Mouse (Mus musculus) heart, postnatal 36 days (tissue): ENCODE measurements around the gene Cep85l. TPM values are rescaled to one million over a fixed set of nuclear protein-coding genes. Genes with fewer than 3 reads are reported as not detected.

Experiments
- DNase-seq, 2 experiments: peaks; one replicate each; pipeline ENCODE4 v3.0.0; 2021 to 2022
- intact Hi-C: fragments of 180-260 bp; cut with DNase I; formaldehyde crosslinking; loops from one replicate; pipeline ENCODE4 v1.15.1; 2025
- total RNA-seq, 2 experiments: library from RNA; stranded (reverse); gene quantifications; 2 replicates each; pipeline ENCODE4 v1.2.3; 2021

Gene Cep85l
- total RNA-seq, 2 experiments from 2014 or later: 15.4 to 17.5 TPM

DNA sequence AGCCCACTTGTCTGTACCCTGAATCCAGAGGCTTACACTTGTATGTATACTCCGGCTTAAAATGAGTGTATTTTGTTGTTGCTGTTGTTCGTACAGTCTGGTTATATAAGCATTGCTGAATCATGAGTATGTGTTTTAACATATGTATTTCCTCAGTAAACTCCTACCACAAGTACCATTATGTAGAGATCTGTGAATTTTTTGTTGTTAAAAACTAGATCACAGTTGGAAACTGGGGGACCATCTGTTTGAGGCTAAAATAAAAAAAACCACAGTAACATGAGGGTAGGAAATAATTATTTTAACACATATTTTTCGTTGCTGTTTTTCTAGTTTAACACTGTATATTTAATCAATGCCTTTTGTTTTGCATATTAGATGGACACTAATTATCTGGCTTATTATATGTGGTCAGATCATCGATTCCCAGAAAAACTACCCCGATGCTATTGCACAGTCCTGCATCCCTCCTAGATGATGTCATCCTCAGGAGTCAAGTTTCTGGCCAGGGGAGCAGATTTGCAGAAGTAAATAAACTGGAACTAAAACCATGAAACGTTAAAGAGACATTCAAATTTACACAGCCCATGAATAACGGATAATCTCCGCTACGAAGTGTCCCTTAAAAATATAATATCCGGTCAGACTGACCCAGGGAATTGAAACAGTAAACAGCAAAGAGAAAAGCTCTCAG is 18.2 kb upstream of the Cep85l start:
- intact Hi-C loops: loop anchor here (1.0 to 5.0 kb wide), 4 partner anchors 17 to 111 kb away; no protein-coding TSS in a partner anchor
- no peak for DNase-seq

DNA sequence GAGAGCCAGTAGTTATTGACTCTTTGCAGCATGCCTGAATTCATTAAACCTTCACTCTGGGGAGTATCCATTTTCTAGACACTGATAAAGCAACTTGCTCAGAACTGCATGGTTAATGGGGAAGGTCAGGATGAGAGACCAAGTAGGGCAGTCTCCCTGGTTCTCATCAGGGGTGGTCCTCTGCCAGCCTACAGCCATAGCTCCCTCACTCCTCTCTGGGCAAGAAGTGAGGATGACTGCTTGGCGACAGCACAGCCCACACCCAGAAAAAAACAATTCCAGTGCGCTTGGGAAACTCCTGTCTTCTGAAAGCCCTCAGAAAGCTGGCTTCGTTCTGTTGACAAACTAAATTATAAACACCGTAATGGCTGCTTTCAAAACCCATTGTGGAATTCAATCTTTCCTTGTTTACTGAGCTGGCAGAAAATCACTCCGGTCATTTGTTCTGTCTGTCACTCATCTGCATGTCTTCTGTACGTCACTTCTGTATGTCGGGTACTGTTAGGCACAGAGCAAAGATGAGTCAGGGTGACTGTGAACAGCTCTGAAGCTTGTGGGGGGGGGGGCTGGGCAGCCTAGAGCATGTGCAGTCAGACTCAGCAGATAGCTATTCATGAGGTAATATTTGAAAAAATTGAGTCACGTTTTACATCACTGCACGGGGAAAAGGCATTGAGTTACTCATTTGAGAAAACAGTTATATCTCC is 15.3 kb upstream of the Cep85l start:
- no peak for DNase-seq
- intact Hi-C loops: loop anchor here (5.0 kb wide), 1 partner anchor 42 kb away; no protein-coding TSS in a partner anchor

- intact Hi-C loops: no loop called here
- DNase-seq: no peak
Measured at GRCm38 (mm10) chr10:53388227-53388920, 8.6 kb upstream of the Cep85l start.

DNA sequence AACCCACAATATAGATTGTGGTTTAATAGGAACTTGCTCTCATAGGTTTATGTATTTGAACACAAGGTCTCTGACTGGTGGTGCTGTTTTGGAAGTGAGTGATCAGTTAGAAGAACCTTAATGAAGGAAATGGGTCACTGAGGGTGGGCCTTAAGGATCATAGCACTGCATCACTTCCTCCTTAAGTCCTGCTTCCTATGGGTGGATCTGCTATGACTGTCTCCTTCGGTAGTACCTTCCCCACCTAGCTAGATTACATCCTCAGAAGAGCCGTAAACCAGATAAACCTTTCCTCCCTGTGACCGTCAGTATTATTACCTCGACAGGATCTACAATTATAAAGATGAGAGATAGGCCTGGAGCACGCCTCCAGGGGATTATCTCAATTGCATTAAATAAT is 5.7 kb upstream of the Cep85l start:
- intact Hi-C loops: no loop called here
- no peak for DNase-seq

- no peak for DNase-seq
- intact Hi-C loops: no loop called here
Measured at GRCm38 (mm10) chr10:53384896-53385295, 5.1 kb upstream of the Cep85l start.

DNA sequence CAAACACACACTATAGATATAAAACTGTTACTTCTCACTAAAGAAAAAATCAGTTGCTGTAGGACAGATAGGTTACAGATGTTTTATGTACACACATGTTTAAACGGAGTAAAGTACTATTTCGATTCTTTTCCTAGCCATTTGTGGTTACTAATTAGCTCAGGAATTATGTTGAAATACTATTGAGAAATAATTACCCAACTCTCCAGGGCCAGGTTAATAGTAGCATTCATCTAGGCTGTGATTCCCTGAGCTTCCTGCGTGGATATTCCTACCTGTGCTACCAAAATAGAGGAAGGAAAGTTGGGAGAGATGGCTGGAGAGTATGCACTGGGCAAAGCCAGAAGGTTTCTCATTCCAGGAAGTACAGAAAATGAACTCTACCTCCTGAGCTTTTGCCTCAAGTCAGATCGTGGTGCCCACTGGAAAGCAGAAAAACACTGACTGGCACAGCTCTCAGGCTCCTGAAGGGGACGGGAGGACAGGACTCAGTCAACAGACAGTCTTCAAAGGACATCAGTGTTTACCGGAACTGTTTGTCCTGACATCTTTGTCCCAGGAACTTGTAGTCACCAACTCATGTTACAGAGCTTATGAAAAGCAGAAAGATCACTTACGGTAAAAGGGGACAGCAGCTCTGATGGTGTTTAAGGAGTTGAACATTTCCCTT is 3.1 kb upstream of the Cep85l start:
- intact Hi-C loops: no loop called here
- no peak for DNase-seq

DNA sequence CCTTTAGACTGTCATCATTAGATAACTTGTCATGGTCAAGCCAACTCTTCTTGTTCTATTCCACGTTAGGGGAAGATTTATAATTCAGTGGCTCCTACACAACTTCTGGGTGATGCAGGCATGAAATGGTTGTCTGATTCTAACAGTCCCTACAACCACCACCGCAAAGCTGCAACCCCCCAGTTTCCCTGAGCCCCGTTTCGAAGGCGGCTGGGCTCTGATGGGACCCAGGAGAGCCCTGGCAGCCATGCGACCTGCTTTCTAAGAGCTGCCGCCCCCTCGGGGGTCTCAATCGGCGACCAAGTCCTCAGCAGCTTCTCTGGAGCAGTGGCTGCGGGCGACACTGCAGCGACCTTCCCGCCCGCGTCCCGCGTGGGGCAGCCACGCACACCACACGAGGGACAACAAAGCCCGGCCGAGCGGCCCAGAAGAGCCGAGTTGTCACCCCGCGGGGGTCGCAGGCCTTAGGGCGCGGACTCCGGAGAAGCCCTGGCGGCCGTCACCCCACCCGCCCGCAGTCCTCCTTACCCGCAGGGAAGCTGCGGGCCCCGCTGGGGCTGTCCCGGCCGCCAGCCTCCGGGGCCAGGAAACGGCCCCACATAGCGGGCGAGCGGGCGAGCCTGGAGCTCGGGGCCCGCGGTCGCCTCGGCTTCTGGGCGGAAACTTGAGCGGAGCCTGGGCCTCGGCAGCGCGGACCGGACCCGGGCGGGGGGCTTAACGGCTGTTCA is 602 bp downstream of the Cep85l start:
- intact Hi-C loops: loop anchor here (2.0 kb wide), 3 partner anchors 30 to 86 kb away; no protein-coding TSS in a partner anchor
- DNase-seq: peak in 1 of 2 experiments; percentile 52

DNA sequence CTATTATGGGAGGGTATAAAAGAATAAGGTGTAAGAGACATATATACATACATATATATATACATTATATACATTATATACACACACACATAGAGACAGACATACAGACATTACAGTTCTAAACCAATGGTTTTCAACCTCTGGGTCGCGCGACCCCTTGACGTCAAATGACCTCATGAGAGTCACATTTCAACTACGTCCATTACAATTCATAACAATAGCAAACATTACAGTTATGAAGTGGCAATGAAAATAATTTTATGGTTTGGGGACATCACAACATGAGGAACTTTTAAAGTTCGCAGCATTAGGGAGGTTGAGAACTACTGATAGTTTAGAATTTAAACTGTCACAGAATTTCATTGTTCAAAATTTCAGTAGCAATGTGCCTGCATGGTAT is 1.5 kb downstream of the Cep85l start:
- DNase-seq: no peak
- intact Hi-C loops: loop anchor here (2.0 kb wide), 3 partner anchors 29 to 87 kb away; no protein-coding TSS in a partner anchor

DNA sequence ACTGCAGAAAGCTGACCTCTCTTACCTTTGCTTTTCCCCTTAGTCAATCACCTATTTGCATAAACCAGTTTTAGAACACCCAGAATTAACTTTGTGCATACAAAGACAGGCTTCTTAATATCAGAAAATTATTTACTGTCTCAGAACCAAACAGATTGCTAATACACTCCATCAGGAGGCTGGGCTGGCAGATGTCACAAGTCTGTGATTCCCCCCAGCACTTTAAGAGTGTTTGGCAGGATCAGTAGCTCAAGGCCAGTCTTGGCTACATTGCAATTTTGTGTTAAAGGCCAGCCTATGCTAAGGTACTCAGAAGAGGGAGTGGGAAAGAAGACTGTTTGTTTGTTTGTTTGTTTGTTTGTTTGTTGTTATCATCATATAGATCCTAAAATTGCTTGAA is 2.7 kb downstream of the Cep85l start:
- intact Hi-C loops: no loop called here
- DNase-seq: no peak

DNA sequence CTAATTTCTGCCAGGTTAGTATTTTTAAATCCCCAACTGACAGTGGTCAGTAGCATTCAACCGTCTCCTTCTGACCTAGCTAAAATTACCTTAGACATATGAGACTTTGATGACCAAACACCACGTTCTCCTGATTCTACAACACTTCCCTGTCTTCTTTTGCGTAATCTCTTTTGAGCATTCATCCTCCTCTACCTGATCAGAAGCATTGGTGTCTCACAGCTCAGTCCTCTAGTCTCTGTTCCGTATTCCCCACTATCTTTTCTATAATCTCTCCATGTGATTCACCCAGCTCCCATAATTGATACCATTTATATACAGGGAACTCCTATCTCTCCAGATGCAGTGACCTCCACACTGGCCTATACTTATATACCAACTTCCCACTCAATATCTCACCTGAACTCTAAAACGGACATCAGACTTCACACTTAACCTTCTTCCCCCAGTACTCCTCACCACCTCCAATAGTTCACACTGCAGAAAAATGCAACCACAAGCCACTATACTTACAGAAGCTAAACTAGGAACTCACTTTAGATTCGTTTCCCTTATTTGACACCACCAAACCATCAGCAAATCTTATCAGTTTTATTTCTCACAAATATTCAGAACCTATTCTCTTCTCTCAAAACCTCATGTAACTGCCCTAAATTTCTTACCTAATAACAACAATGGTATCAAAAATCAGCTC is 5.7 kb downstream of the Cep85l start:
- intact Hi-C loops: no loop called here
- no peak for DNase-seq

- no peak for DNase-seq
- intact Hi-C loops: no loop called here
Measured at GRCm38 (mm10) chr10:53367265-53367664, 12.5 kb downstream of the Cep85l start.

DNA sequence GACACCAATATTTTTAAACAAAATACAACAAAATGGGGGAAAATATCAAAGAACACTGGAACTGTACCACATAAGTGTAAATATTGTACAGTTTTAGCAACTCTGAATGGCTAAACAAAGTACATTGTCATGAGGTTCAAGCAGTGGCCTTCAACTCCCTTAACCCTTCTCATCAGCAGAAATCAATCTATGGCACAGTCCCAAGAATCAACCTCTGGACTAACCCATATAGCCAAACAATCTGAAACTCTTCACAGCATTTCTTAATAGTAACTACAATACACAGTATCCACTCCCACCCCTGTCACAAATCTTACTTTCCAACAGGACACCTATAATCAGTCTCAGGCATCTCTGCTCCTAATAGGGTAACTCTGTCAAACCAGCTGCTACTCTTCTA is 15.4 kb downstream of the Cep85l start:
- DNase-seq: no peak
- intact Hi-C loops: no loop called here

DNA sequence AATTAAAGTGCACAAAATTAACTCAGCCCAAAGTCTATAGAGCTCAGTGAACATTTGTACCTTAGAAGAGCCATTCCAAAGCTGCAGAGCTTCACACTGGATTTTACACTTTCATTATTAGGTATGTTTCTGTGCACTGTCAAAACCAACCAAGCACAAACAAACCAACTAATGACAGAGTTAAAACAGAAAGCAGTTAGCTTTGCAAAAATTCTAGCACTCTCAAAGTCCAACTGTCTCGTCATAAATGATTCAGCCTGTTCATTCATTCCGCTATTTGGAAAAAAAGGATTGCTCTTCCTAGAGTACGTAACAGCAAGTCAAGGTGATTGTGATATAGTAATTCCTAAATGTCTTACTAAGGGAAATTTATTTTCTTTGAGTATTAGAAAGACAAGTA is 20.7 kb downstream of the Cep85l start:
- DNase-seq: no peak
- intact Hi-C loops: no loop called here

DNA sequence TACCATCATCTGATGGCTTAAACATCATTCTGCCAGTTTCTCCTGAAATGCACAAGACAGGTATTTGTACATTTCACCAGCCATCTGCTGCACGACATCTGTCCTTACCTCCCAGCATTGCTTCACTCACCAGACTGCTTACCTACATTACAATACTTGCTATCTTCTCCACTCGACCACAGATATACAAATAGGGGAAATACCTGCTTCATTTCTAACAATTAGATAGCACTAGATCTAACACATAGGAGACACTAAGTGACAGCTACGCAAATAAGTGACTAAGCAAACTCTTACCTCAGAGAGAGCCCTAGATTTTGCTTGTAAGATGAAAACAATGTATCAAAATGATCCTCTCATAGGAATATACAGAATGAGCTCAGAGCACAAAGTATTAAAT is 26.1 kb downstream of the Cep85l start:
- intact Hi-C loops: no loop called here

GRCm38 (mm10) chr10:53349254-53349653 is 30.5 kb downstream of the Cep85l start:
- intact Hi-C loops: loop anchor here (2.0 kb wide), 2 partner anchors 30 to 86 kb away; partner anchors contain the start of gene Cep85l

More for the DNA sequence above, 26.1 kb downstream of the Cep85l start:
- DNase-seq: no peak

DNA sequence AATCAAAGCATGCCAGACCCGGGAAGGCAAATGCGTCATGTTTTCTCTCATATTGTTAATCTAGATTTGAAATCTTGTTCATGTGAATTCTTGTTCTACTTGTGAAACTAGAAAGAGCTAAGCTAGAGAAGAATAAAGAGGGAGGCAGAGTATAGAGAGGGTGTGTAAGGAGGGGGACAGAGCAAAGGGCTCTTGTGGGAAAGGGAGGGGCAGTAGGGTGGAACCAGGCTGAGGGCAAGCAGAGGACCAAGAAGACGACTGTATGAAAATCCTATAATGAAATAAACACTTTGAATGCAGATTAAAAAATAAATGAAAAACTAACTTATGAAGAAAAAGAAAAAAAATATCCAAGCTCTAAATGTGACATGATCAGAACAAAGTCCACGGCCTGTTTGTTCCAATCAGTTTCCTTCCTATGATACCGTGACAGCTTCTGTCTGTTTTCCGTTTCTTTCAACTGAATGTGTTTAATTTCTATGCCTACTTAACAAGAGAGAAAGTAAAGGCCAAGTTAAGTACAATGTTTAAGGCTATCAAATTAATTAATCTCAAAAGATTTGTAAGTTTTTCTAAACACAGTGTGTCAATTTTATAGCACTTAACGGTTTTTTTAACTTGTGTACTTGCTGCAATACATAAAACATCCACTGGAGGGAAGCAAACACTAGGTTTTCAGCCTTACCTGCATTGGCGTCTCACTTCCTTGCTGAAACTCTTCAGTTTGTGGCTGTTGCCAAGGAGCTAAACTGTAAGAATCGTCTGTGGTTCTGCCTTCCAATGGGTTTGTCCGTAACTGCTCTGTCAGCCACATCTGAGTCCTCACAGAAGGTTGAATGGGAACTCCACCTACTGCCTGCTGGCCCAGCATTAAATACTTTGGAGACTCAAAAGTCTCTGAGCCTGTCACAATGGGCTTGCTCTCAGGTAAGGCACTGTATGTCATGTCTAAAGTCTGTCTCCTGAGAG is 31.7 kb downstream of the Cep85l start:
- DNase-seq: peak in 1 of 2 experiments; percentile 52
- intact Hi-C loops: loop anchor here (1.0 to 2.0 kb wide), 4 partner anchors 31 to 180 kb away; partner anchors contain the start of gene Cep85l

More at GRCm38 (mm10) chr10:53349254-53349653, 30.5 kb downstream of the Cep85l start:
- no peak for DNase-seq

DNA sequence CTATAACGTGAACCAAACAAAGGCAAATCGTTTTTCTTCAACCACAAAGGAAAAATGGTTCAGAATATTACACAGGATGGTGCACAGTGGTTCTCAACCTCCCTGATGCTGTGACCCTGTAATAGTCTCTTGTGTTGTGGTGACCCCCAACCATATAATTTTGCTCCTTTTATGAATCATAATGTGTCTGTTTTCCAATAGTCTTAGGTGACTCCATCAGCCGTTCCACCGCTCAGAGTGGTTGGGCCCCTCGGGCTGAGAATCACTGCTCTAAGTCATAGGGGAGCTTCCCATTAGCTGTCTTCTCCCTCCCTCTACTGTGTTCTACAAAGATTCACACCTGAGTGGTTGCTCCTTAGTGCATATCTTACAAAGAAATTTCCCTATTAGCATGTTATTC is 32.8 kb downstream of the Cep85l start:
- DNase-seq: no peak
- intact Hi-C loops: no loop called here

DNA sequence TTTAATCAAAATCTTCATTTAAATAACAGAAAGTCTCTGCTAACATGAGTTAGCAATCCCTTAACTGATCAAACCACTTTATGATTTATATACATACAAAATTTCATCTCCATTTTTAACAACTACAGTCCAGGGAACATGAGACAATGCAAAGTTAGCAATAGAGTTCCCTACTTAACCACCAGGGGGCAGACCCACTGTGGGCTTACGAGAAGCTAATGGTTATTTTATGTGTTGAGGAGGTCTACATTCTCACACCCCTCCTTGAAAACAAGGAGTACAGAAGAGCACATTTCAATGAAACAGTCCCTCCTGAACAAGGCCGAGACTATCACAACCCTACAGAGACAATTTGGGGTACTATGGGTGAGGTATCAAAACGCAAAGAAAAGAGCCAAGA is 33.2 kb downstream of the Cep85l start:
- intact Hi-C loops: no loop called here
- peak in 1 of 2 experiments; percentile 63 for DNase-seq
